11 mouse cellular contexts compared by ENCODE assay signal in the genomic region with DNA sequence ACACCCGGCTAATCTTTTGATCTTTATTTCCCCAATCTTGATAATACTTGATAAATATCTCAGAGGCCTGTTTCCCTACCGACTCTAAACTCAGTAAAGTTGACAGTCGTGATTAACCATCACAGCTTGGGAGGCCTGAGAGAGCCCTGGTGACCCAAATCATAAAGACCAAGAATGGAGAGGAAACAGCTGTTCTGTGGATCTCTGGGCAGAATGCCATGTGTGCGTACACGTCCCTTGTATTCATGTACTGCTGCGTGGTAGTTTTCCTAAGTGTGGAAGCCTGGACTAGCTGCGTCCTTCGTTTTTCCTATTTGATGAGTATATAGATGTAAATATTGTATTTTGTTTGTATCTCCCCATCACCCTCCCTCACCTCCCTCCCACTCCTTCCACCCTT. TPM values are rescaled to one million over a fixed set of nuclear protein-coding genes. Genes with fewer than 3 reads are reported as not detected.
DNase-seq lines count a peak whose midpoint lies in the region; ATAC-seq lines count a peak whose summit lies in the region.
"Had no signal": no experiment of that assay in that cellular context is flagged by ENCODE, and none has a peak within 500 bp of the region (broad histone marks: within the 10 kb centered on the region; RNA-seq: fewer than 3 reads in every experiment).

No protein-coding gene starts in this region.

- no peak for ATAC-seq in forebrain, embryonic 14.5 days
- no peak for ATAC-seq in forebrain, embryonic 12.5 days (ENCODE audit: low FRiP score)
- ATAC-seq in heart, embryonic 14.5 days (ENCODE audit: insufficient number of reproducible peaks, insufficient read depth, low FRiP score, low read depth): no peak
- ATAC-seq in megakaryocyte-erythroid progenitor cell, adult 5-6 weeks (replicated peaks; ENCODE audit: low FRiP score, low TSS enrichment, poor library complexity, severe bottlenecking): no peak

- no peak overlapping the region for H3K27ac ChIP-seq in forebrain, embryonic 14.5 days (ENCODE audit: low read depth, low read length)
- no peak overlapping the region for H3K27ac ChIP-seq in forebrain, embryonic 12.5 days
- peak overlapping the region; percentile 72; a peak in 3 of 4 replicates for H3K27ac ChIP-seq in heart, embryonic 14.5 days (replicated peaks in 1 of 2; ENCODE audit: control insufficient read depth in 1 of 2, insufficient read depth in 1 of 2, low read depth in 2 of 2, low read length in 2 of 2)
- H3K27ac ChIP-seq: embryonic facial prominence, embryonic 13.5 days; liver, embryonic 14.5 days had no signal

- no peaks in the 10 kb centered on the region for H3K9me3 ChIP-seq in forebrain, embryonic 14.5 days (replicated peaks; ENCODE audit: control insufficient read depth, low read length)
- H3K9me3 ChIP-seq in forebrain, embryonic 12.5 days: no peaks in the 10 kb centered on the region
- H3K9me3 ChIP-seq in heart, embryonic 14.5 days (ENCODE audit: control insufficient read depth, low read length): no peaks in the 10 kb centered on the region
- H3K9me3 ChIP-seq: embryonic facial prominence, embryonic 13.5 days; hindbrain, embryonic 13.5 days had no signal

- WGBS in forebrain, embryonic 14.5 days: 83% methylated on average over 8 of the region's 8 CpGs
- WGBS in forebrain, embryonic 12.5 days: 87% methylated on average over 8 of the region's 8 CpGs
- WGBS in heart, embryonic 14.5 days: 62% methylated on average over 8 of the region's 8 CpGs

- H3K4me3 ChIP-seq in forebrain, embryonic 14.5 days (ENCODE audit: low read depth, low read length): no peak overlapping the region
- no peak overlapping the region for H3K4me3 ChIP-seq in forebrain, embryonic 12.5 days (replicated peaks)
- H3K4me3 ChIP-seq in heart, embryonic 14.5 days (ENCODE audit: control insufficient read depth in 1 of 2, insufficient read depth in 1 of 2, low read depth in 1 of 2, low read length in 2 of 2): no peak overlapping the region
- H3K4me3 ChIP-seq: embryonic facial prominence, embryonic 13.5 days; hindbrain, embryonic 13.5 days had no signal

- no peak overlapping the region for H3K9ac ChIP-seq in forebrain, embryonic 14.5 days (ENCODE audit: low read length)
- no peak overlapping the region for H3K9ac ChIP-seq in forebrain, embryonic 12.5 days
- no peak overlapping the region for H3K9ac ChIP-seq in heart, embryonic 14.5 days (ENCODE audit: low read length)
- H3K9ac ChIP-seq: embryonic facial prominence, embryonic 13.5 days; hindbrain, embryonic 13.5 days; liver, embryonic 14.5 days had no signal

- H3K36me3 ChIP-seq in forebrain, embryonic 14.5 days (ENCODE audit: control insufficient read depth, insufficient read depth, low read length): peaks cover 44% of the 10 kb centered on the region
- peaks cover 31% of the 10 kb centered on the region for H3K36me3 ChIP-seq in forebrain, embryonic 12.5 days (replicated peaks)
- H3K36me3 ChIP-seq in heart, embryonic 14.5 days (ENCODE audit: control insufficient read depth, insufficient read depth, low read length): peaks cover 25% of the 10 kb centered on the region

- H3K4me1 ChIP-seq in forebrain, embryonic 14.5 days (ENCODE audit: control insufficient read depth, insufficient read depth, low read length): peaks cover 2% of the 10 kb centered on the region; the same call in 1 of the 2 replicates
- peaks cover 6% of the 10 kb centered on the region; the same call in 1 of the 2 replicates for H3K4me1 ChIP-seq in forebrain, embryonic 12.5 days
- peaks cover 8% of the 10 kb centered on the region in 2 experiments for H3K4me1 ChIP-seq in heart, embryonic 14.5 days (ENCODE audit: control insufficient read depth in 2 of 2, insufficient read depth in 2 of 2, low read length in 2 of 2)
- H3K4me1 ChIP-seq: embryonic facial prominence, embryonic 13.5 days had no signal

- H3K4me2 ChIP-seq in forebrain, embryonic 14.5 days (ENCODE audit: low read length): no peak overlapping the region
- no peak overlapping the region for H3K4me2 ChIP-seq in forebrain, embryonic 12.5 days
- H3K4me2 ChIP-seq in heart, embryonic 14.5 days (ENCODE audit: low read length): no peak overlapping the region
- H3K4me2 ChIP-seq: embryonic facial prominence, embryonic 13.5 days; hindbrain, embryonic 13.5 days had no signal

- H3K27me3 ChIP-seq in forebrain, embryonic 14.5 days (replicated peaks; ENCODE audit: control insufficient read depth, insufficient read depth, low read length): no peaks in the 10 kb centered on the region
- H3K27me3 ChIP-seq in forebrain, embryonic 12.5 days: no peaks in the 10 kb centered on the region
- H3K27me3 ChIP-seq in heart, embryonic 14.5 days (ENCODE audit: control insufficient read depth, insufficient read depth, low read length): no peaks in the 10 kb centered on the region
- H3K27me3 ChIP-seq: embryonic facial prominence, embryonic 13.5 days; hindbrain, embryonic 13.5 days had no signal

- DNase-seq in forebrain, embryonic 14.5 days (ENCODE audit: low spot score): peak; percentile 25
- peak; percentile 42 for DNase-seq in kidney, adult 9 months
- DNase-seq in kidney, adult 11 months: no peak
- DNase-seq in kidney, postnatal 14 days: peak; percentile 81
- no peak for DNase-seq in spleen, postnatal 14 days (ENCODE audit: low spot score in 2 of 2)

RNA-seq across cellular contexts. Expression of gene Iqck, which starts 47.7 kb away (rescaled TPM):
- polyA plus RNA-seq in forebrain, embryonic 14.5 days (2014; fragmentation: Nextera tagmentation; extraction: Ambion mirVana): 3.3 and 3.4 TPM in 2 replicates
- polyA plus RNA-seq in forebrain, embryonic 12.5 days (2016; fragmentation: Nextera tagmentation; extraction: Ambion mirVana): 3.9 and 4.4 TPM in 2 replicates
- 0.93 and 1.1 TPM in 2 replicates for polyA plus RNA-seq in heart, embryonic 14.5 days (2014; fragmentation: Nextera tagmentation; extraction: Ambion mirVana)
- total RNA-seq in megakaryocyte-erythroid progenitor cell, adult 5-6 weeks (2014; fragmentation: Nextera tagmentation): 0.81 and 1.2 TPM in 2 replicates
- total RNA-seq in megakaryocyte-erythroid progenitor cell, adult 5-6 weeks (2017): 0.33 TPM in 1 of 2 replicates, not detected in the other

RNA-seq across cellular contexts. Expression of gene Knop1, which starts 48.2 kb away (rescaled TPM):
- 75.6 and 77.9 TPM in 2 replicates for polyA plus RNA-seq in forebrain, embryonic 14.5 days (2014; fragmentation: Nextera tagmentation; extraction: Ambion mirVana)
- 127 and 130 TPM in 2 replicates for polyA plus RNA-seq in forebrain, embryonic 12.5 days (2016; fragmentation: Nextera tagmentation; extraction: Ambion mirVana)
- 53.5 and 55.0 TPM in 2 replicates for polyA plus RNA-seq in heart, embryonic 14.5 days (2014; fragmentation: Nextera tagmentation; extraction: Ambion mirVana)
- total RNA-seq in megakaryocyte-erythroid progenitor cell, adult 5-6 weeks (2014; fragmentation: Nextera tagmentation): 37.7 and 50.6 TPM in 2 replicates
- 58.4 and 68.6 TPM in 2 replicates for total RNA-seq in megakaryocyte-erythroid progenitor cell, adult 5-6 weeks (2017)

Comparison
In these comparisons a context has a peak if more than half of its experiments do, and no peak if none do; other contexts are left out.
1. DNase-seq: peak in forebrain, embryonic 14.5 days (single experiment), kidney, adult 9 months (single experiment) and kidney, postnatal 14 days (single experiment); none in kidney, adult 11 months (single experiment) and spleen, postnatal 14 days (0 of 2).
2. H3K27ac ChIP-seq: peak in heart, embryonic 14.5 days (2 of 2); none in forebrain, embryonic 14.5 days (single experiment) and forebrain, embryonic 12.5 days (single experiment).